Mouse (Mus musculus): ENCODE results near the gene Wasf3.

GRCm38 (mm10) chr5:146453556-146453955, 68.8 kb downstream of the Wasf3 start:
- TF ChIP-seq CTCF (IDR thresholded peaks at IDR 0.05; ENCODE audit: low read depth, low read length) (no peak), GATA1 (IDR thresholded peaks at IDR 0.05; ENCODE audit: borderline replicate concordance, low read length) (no peak), POLR2AphosphoS5 (IDR thresholded peaks at IDR 0.05; ENCODE audit: insufficient replicate concordance, low read depth, low read length) (no peak), TAL1 (conservative IDR thresholded peaks at IDR 0.05; ENCODE audit: low read depth, low read length) (no peak), GATA2 (IDR thresholded peaks at IDR 0.05; ENCODE audit: borderline replicate concordance, low read depth, low read length) (no peak)

Measured in G1E (cell line).